Mouse (Mus musculus): ENCODE measurements around the gene Nln.
A peak's percentile ranks its signal among the peaks of the same experiment; 100 is the strongest.

Nln gene

DNA sequence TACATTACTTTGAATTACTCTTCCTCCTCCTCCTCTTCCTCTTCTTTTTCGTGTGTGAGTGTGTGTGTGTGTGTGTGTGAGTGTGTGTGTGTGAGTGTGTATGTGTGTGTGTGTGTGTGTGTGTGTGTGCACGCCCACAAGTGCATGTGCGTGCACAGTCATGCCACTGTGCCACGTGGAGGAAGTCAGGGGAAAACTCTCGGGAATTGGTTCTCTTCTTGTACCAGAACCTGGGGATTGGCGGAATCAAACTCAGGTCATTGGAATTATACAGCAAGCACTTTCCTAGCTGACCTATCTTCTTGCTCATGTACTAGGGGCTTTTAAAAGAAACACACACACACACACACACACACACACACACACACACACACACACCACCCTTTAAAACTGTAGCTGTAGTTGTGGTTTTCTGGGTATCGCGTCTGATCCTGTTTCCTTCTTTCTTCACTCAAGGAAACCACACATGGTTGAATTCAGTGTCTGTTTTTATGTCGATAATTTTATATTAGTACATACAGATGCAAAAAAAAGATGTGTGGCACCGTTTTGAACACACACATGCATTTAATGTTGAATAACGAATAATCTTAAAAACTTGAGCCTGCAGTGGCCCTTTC lies 97.1 kb downstream of the Nln start:
- no peak for DNase-seq

- DNase-seq = no peak
Observed at GRCm38 (mm10) chr13:104011289-104011688, 98.1 kb downstream of the Nln start.

GRCm38 (mm10) chr13:104005231-104005845 lies 104.1 kb downstream of the Nln start:
- DNase-seq = no peak

- DNase-seq = no peak
Observed at GRCm38 (mm10) chr13:103994085-103994455, 115.3 kb downstream of the Nln start.

- DNase-seq = no peak
Observed at GRCm38 (mm10) chr13:103993142-103994084, 116.0 kb downstream of the Nln start.

- no peak for DNase-seq
Observed at GRCm38 (mm10) chr13:103986660-103987059, 122.8 kb downstream of the Nln start.

GRCm38 (mm10) chr13:103985510-103986278 lies 123.7 kb downstream of the Nln start:
- no peak for DNase-seq

DNA sequence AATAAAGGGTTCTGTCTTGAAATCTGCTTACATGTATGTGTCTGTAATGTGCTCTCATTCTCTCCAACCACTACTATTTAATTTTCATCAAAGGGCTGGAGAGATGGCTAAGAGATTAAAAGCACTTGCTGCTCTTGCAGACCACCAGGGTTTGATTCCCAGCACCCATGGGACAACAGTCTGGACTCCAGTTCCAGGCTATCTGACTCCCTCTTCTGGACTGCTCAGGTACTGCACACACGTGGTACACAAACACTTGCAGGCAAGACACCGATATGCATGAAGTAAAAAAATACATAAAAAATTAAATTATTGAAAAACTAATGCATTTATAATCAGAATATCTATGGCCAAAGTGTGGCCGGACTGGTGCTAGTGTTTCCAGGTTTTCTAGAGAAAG lies 127.0 kb downstream of the Nln start:
- no peak for DNase-seq

DNA sequence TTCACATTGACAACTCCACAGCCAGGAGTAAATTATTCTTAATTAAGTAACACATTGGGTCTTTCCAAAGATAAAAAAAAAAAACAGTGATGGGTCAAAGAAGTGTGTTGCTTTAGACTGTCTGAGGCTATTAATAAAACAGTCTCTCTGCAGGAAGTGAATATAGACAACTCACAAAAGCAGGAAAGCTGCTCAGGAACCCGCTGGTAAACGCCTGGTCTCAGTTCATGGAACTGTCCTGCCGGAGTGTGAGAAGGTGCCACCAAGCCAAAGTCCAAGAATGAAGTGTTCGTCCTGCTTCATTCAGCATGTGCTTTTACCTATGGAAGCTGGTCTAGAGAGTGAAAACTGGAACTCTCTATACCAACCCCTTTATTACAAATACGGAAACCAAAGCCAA lies 129.0 kb downstream of the Nln start:
- no peak for DNase-seq

GRCm38 (mm10) chr13:103978286-103978866 lies 131.0 kb downstream of the Nln start:
- DNase-seq = peak; percentile 70

- DNase-seq = peak; percentile 74
Observed at GRCm38 (mm10) chr13:103977844-103978243, 131.6 kb downstream of the Nln start.

GRCm38 (mm10) chr13:103976181-103976724 lies 133.2 kb downstream of the Nln start:
- peak; percentile 14 for DNase-seq

GRCm38 (mm10) chr13:103975101-103975500 lies 134.3 kb downstream of the Nln start:
- no peak for DNase-seq

- no peak for DNase-seq
Observed at GRCm38 (mm10) chr13:103973977-103974376, 135.4 kb downstream of the Nln start.

All from kidney, adult 11 months (tissue).